Mouse (Mus musculus) forebrain, embryonic 15.5 days (tissue): Measurements from ENCODE around the gene Hlcs. TPM values are rescaled to one million over a fixed set of nuclear protein-coding genes. Genes with fewer than 3 reads are reported as not detected.

Source experiments
- ATAC-seq: fragments of 200-750 bp; cut with Nextera tagmentation; replicated peaks from 2 replicates; pipeline ENCODE4 v1.8.0; 2017; ENCODE audit warnings: mild to moderate bottlenecking, moderate TSS enrichment, moderate library complexity
- H3K27ac ChIP-seq: fragments of 300-500 bp; sonication (generic); replicated peaks from 2 replicates; pipeline ENCODE4 v1.5.1; 2015; ENCODE audit warnings: mild to moderate bottlenecking, inconsistent platforms
- H3K27me3 ChIP-seq: fragments of 300-500 bp; sonication (generic); 2 replicates; pipeline ENCODE4 v1.6.1; 2015; ENCODE audit warnings: inconsistent platforms
- H3K36me3 ChIP-seq: fragments of 300-500 bp; sonication (generic); 2 replicates; pipeline ENCODE4 v1.6.1; 2015; ENCODE audit warnings: mild to moderate bottlenecking, inconsistent platforms
- H3K4me1 ChIP-seq: fragments of 300-500 bp; sonication (generic); 2 replicates; pipeline ENCODE4 v1.6.1; 2015; ENCODE audit warnings: inconsistent platforms
- H3K4me2 ChIP-seq: fragments of 300-500 bp; sonication (generic); replicated peaks from 2 replicates; pipeline ENCODE4 v1.6.1; 2015; ENCODE audit warnings: mild to moderate bottlenecking, inconsistent platforms
- H3K4me3 ChIP-seq: fragments of 300-500 bp; sonication (generic); 2 replicates; pipeline ENCODE4 v1.5.1; 2015; ENCODE audit warnings: mild to moderate bottlenecking, inconsistent platforms
- H3K9ac ChIP-seq: fragments of 300-500 bp; sonication (generic); replicated peaks from 2 replicates; pipeline ENCODE4 v1.6.1; 2015; ENCODE audit warnings: mild to moderate bottlenecking, inconsistent platforms
- H3K9me3 ChIP-seq: fragments of 300-500 bp; sonication (generic); 2 replicates; pipeline ENCODE4 v1.6.1; 2016; ENCODE audit warnings: inconsistent platforms
- WGBS: fragments of 180-500 bp; shearing (Covaris S2); methylation state at CpG from one replicate; pipeline ENCODE4 v1.1.7; 2015; ENCODE audit warnings: mixed read lengths; 5-methylcytosine and 5-hydroxymethylcytosine counted together
- polyA plus RNA-seq: library from polyadenylated mRNA; unstranded; fragments of >200 nt; fragmentation: Nextera tagmentation; extraction: Ambion mirVana; gene quantifications from 2 replicates; pipeline ENCODE4 v1.2.1, GENCODE M21; 2015

The Hlcs gene
- polyA plus RNA-seq, 1 experiment from 2014 or later = 7.7 TPM

DNA sequence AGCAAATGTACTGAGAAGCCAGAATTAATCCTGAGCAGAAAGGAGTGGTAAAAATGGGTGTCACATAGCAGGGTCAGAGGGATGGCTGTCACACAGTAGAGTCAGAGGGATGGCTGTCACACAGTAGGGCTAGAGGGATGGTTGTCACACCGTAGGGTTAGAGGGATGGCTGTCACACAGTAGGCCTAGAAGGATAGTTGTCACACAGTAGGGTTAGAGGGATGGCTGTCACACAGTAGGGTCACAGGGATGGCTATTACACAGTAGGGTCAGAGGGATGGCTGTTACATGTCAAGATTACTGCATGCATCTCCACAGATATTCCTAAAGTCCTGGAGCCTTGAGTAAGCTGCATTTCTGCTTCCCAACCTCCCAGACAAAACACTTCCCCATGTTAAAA is 195.0 kb downstream of the Hlcs start:
- Histone ChIP-seq H3K4me2 (no peak overlapping the region), H3K4me1 (peaks cover 8% of the 10 kb centered on the region), H3K27ac (no peak overlapping the region), H3K4me3 (no peak overlapping the region), H3K9me3 (no peaks in the 10 kb centered on the region), H3K36me3 (no peaks in the 10 kb centered on the region), H3K9ac (no peak overlapping the region), H3K27me3 (peaks cover 9% of the 10 kb centered on the region)
- 96% methylated on average over 1 of the region's 1 CpGs for WGBS
- ATAC-seq = no peak

GRCm38 (mm10) chr16:94117333-94117732 is 196.0 kb downstream of the Hlcs start:
- H3K9ac ChIP-seq = no peak overlapping the region
- H3K27me3 ChIP-seq = peaks cover 4% of the 10 kb centered on the region
- H3K36me3 ChIP-seq = no peaks in the 10 kb centered on the region
- no peaks in the 10 kb centered on the region for H3K9me3 ChIP-seq
- H3K4me1 ChIP-seq = no peaks in the 10 kb centered on the region
- no peak overlapping the region for H3K4me2 ChIP-seq
- H3K4me3 ChIP-seq = no peak overlapping the region
- H3K27ac ChIP-seq = no peak overlapping the region
- WGBS = 43% methylated on average over 6 of the region's 6 CpGs
- ATAC-seq = no peak

GRCm38 (mm10) chr16:94114693-94115092 is 198.7 kb downstream of the Hlcs start:
- Histone ChIP-seq H3K36me3 (no peaks in the 10 kb centered on the region), H3K27me3 (no peaks in the 10 kb centered on the region), H3K4me2 (no peak overlapping the region), H3K4me1 (no peaks in the 10 kb centered on the region), H3K9ac (no peak overlapping the region), H3K27ac (no peak overlapping the region), H3K9me3 (no peaks in the 10 kb centered on the region), H3K4me3 (no peak overlapping the region)
- no peak for ATAC-seq
- 86% methylated on average over 9 of the region's 9 CpGs for WGBS

DNA sequence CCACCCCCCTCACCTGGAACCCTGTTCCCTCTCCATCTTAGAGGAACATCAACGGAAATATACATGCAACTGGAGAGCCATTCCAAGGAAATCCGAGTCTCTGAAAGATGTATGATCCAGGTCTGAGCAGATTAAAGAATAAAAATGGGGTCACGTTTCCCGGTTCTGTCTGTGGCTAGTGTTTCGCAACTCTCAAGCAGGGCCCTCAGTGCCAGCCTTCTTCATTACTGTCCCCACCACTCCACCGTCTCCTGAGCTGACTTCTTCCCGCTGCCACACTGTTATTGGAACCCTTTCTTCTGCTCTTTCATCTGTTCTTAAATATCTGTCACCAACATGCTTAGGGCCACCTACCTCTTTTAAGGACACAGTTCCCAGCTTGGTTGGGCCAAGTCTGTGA is 200.2 kb downstream of the Hlcs start:
- H3K27me3 ChIP-seq = no peaks in the 10 kb centered on the region
- H3K27ac ChIP-seq = no peak overlapping the region
- H3K4me1 ChIP-seq = no peaks in the 10 kb centered on the region
- no peaks in the 10 kb centered on the region for H3K9me3 ChIP-seq
- no peaks in the 10 kb centered on the region for H3K36me3 ChIP-seq
- no peak overlapping the region for H3K4me3 ChIP-seq
- ATAC-seq = no peak
- no peak overlapping the region for H3K9ac ChIP-seq
- 89% methylated on average over 7 of the region's 7 CpGs for WGBS
- no peak overlapping the region for H3K4me2 ChIP-seq

DNA sequence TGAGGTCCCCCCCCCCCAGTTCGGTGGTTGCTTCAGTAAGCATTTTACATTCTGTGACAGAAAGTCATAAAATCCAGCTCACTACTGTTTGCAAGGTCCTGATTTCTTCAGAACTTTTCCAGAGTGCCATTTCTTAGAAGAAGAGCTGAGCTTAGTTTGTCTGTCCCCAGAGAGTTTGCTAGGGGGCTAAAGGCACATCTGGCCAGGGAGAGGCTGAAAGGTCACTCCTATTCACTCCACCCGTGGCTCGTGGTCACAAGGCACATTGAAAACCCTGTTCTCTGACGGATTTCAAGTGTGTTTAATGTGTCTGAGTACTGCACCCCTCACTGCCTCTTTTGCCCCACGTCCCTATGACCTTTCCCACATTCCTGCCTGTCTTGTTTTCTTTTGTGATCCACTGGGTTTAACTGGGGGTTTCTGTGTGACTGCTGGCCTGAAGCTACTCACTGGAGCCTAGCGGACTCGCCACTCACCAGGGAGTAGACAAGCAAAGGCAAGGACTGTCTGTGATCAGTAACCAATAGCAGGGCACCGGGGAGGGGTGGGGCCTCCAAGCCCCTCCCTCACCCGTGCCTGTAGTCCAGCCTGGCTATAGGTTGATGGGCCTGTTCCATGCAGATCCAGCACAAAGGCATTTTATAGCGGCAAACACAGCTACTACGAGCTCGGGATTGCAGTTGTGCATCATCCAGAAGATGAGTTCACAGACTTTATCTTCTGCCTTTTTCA is 215.5 kb downstream of the Hlcs start:
- Histone ChIP-seq H3K27ac (no peak overlapping the region), H3K4me2 (no peak overlapping the region), H3K4me3 (no peak overlapping the region), H3K4me1 (peaks cover 5% of the 10 kb centered on the region; the same call in 1 of the 2 replicates), H3K36me3 (no peaks in the 10 kb centered on the region), H3K9ac (no peak overlapping the region), H3K27me3 (peaks cover 76% of the 10 kb centered on the region), H3K9me3 (no peaks in the 10 kb centered on the region)
- 9% methylated on average over 12 of the region's 12 CpGs for WGBS
- ATAC-seq = no peak

- H3K27ac ChIP-seq = no peak overlapping the region
- no peak for ATAC-seq
- H3K4me1 ChIP-seq = peaks cover 5% of the 10 kb centered on the region; the same call in 1 of the 2 replicates
- no peaks in the 10 kb centered on the region for H3K36me3 ChIP-seq
- H3K9ac ChIP-seq = no peak overlapping the region
- peaks cover 90% of the 10 kb centered on the region for H3K27me3 ChIP-seq
- 2% methylated on average over 14 of the region's 14 CpGs for WGBS
- no peak overlapping the region for H3K4me3 ChIP-seq
- no peaks in the 10 kb centered on the region for H3K9me3 ChIP-seq
- H3K4me2 ChIP-seq = no peak overlapping the region
These were observed 216.9 kb downstream of the Hlcs start for GRCm38 (mm10) chr16:94096479-94096878.

DNA sequence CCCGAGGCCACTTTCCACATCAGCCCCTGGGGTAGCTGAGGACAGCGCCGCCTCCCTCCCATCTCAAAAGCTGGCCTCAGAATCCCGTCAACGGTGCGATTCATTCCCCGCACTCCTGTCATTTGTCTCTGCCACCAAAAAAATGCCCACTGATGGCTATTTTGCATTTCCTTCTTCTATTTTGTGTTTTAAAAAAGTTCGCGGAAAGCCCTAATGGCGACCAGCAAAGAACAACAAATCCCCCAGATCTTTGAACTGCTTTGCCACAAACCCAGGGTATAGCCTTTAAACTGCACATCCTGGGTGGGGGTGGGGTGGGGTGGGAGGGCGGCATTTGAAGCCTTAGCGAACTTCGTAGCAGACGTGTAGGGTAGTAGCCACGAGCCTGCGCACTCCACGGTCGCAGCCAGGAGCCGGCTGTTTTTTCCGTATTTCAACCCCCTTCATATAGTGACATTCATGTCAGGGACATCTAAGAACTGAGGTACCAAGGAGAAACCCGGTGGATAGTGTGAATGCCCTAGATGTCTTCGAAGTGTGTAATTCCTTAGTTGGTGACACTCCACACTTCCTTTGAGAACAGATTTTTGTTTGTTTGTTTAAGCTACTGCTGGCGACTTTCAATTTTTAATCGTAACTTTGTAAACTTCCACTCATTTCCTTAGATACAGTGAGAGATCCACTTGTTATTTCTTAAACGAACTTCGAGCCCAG is 218.1 kb downstream of the Hlcs start:
- no peak overlapping the region for H3K9ac ChIP-seq
- no peaks in the 10 kb centered on the region for H3K36me3 ChIP-seq
- H3K27ac ChIP-seq = no peak overlapping the region
- H3K4me2 ChIP-seq = no peak overlapping the region
- H3K27me3 ChIP-seq = peaks cover 94% of the 10 kb centered on the region
- peaks cover 5% of the 10 kb centered on the region; the same call in 1 of the 2 replicates for H3K4me1 ChIP-seq
- H3K4me3 ChIP-seq = no peak overlapping the region
- ATAC-seq = no peak
- no peaks in the 10 kb centered on the region for H3K9me3 ChIP-seq
- WGBS = under 1% methylated on average over 26 of the region's 26 CpGs

GRCm38 (mm10) chr16:94094251-94095108 is 218.9 kb downstream of the Hlcs start:
- Histone ChIP-seq H3K9ac (no peak overlapping the region), H3K36me3 (no peaks in the 10 kb centered on the region), H3K4me1 (peaks cover 5% of the 10 kb centered on the region; the same call in 1 of the 2 replicates), H3K9me3 (no peaks in the 10 kb centered on the region), H3K27ac (no peak overlapping the region), H3K4me2 (no peak overlapping the region), H3K4me3 (no peak overlapping the region), H3K27me3 (peaks cover 94% of the 10 kb centered on the region)
- WGBS = under 1% methylated on average over 48 of the region's 48 CpGs
- no peak for ATAC-seq

DNA sequence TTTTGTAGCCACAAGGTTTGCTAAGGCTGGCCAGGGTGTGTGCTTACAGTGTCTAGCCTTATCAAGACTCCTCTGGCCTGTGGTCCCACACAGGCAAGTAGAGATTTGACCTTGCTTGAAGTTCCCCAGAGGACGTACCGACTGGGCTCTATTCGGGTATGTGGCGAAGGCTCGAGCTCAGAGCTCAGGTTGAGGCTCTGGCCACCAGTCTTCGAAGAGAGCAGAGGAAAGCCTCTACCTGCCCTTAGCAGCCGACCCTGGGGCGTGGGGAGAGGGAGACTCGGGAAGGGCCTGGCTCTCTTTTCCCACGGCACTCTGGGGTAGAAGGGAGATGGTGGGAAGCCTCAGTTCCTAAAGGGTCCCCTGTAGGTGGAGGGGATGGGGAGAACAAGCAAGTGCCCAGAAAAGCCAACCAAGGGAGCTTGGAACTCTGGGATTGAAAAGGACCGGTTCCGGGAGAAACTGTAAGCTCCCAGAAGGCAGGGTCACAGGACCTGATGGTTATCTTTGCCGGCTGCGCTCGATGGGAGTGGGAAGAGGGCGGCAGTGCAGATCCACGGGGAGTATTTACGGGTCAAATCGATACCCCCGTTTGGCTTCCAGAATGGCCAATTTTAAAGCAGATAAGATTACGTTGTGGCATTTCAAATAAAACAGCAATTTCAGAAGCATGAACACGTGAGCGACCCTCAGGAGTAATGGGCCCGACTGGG is 220.1 kb downstream of the Hlcs start:
- Histone ChIP-seq H3K27me3 (peaks cover 96% of the 10 kb centered on the region), H3K4me1 (peaks cover 5% of the 10 kb centered on the region; the same call in 1 of the 2 replicates), H3K36me3 (no peaks in the 10 kb centered on the region), H3K9me3 (no peaks in the 10 kb centered on the region), H3K4me3 (no peak overlapping the region), H3K4me2 (no peak overlapping the region), H3K9ac (no peak overlapping the region), H3K27ac (no peak overlapping the region)
- ATAC-seq = no peak
- 2% methylated on average over 24 of the region's 24 CpGs for WGBS

DNA sequence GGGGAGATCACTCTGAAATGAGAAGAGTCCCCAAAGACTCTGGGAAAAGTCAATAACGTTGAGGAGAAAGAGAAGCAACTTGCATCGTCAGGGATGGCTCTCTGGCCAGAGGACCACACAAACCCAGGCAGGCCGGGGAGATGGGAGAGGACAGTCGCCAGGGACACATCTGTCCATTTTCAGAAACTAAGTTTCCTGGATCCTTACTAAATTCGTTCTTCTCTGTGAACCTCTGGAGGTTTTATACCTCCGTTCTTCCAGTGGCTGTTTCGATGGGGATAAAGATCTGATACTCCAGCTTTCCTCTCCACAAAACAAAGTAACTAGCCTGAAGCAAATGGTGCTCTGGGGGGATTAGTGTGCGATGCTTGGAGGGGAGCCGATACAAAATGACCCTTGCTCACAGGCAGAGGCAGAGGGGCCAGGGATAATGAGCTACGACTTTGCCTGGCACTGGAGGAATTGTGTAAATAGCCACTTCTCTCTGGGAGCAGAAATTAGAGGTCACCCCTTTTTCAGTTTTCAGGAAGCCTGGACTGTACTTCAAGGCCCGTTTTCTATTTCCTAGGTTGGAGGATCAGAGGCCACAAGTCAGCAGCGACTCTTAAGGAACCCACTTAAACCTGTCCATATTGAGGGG is 220.7 kb downstream of the Hlcs start:
- H3K36me3 ChIP-seq = no peaks in the 10 kb centered on the region
- no peak overlapping the region for H3K27ac ChIP-seq
- no peak for ATAC-seq
- peaks cover 96% of the 10 kb centered on the region for H3K27me3 ChIP-seq
- no peak overlapping the region for H3K9ac ChIP-seq
- WGBS = 1% methylated on average over 12 of the region's 12 CpGs
- no peak overlapping the region for H3K4me3 ChIP-seq
- no peak overlapping the region for H3K4me2 ChIP-seq
- H3K9me3 ChIP-seq = no peaks in the 10 kb centered on the region
- H3K4me1 ChIP-seq = peaks cover 5% of the 10 kb centered on the region; the same call in 1 of the 2 replicates
